Mouse (Mus musculus) kidney, adult 9 months (tissue): ENCODE data around the gene Dpf2.
A peak's percentile ranks its signal among the peaks of the same experiment; 100 is the strongest.

Experiments used
- DNase-seq: peaks from one replicate; pipeline ENCODE4 v3.0.0; 2022

The Dpf2 gene

GRCm38 (mm10) chr19:5862335-5863085, 50.3 kb downstream of the Dpf2 start:
- DNase-seq: no peak

DNA sequence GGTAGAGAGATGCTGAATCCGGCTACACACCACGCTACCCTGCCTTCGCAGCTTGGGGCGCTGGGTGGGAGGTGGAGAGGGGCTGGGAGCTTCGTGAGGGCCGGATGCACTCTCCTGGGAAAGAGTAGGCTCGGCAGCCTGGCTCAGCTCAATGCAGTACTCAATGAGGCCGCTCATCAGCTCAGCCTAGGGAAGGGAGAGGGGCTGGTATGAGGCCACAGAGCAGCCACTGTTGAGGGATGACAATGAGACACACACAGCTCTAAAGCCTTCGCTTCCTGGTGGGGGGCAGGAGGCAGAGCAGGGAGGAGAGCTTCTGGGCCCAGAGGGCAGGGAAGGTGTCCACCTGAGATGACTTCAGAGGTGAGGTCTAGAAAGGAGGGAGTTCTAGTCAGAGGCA, 56.2 kb downstream of the Dpf2 start:
- DNase-seq: no peak

- DNase-seq: no peak
These were observed 60.6 kb downstream of the Dpf2 start for GRCm38 (mm10) chr19:5852035-5852722.

DNA sequence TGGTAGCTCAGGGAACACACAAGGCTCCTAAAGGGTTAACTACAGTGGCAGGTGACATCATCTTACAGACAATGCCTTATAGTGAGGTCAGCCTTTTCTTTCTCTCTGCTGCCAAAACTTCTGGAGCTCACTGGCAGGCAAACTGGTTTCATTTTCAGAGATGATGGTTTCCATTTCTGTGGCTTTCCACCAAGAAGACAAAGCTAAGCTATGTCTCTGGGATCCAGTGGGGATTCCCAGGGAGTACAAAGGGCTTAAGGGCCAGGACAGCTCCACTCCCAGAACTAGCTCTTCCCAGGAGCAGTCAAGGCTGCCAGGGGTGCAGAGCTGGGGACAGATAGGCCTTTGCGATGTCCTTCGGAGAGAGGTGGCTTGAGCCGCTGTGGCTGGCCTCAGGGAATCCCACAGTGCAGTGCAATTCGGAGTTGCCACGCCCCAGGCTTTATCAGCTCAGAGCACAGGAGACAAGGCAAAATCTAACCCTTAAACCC, 61.3 kb downstream of the Dpf2 start:
- peak; percentile 26 for DNase-seq

DNA sequence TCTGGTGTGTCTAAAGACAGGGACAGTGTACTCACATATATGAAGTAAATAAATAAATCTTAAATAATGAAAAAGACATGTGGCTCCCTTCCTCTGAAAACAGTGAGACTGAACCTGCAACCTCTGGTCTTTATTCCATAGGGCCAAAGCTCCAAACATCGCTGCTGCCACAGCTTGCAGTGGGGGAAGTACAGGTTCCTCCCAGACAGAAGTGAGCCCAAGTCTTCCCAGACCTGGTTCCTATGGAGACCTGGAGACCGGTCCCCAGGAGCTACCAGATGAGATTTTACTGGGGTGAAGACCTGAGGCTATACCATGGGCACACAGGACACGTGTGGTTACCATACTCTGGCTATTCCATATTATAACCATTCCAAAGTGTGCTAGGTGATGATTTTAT, 62.0 kb downstream of the Dpf2 start:
- peak; percentile 14 for DNase-seq

GRCm38 (mm10) chr19:5849843-5850527, 62.8 kb downstream of the Dpf2 start:
- DNase-seq: peak; percentile 98

GRCm38 (mm10) chr19:5848826-5849672, 63.8 kb downstream of the Dpf2 start:
- DNase-seq: peak; percentile 65

DNA sequence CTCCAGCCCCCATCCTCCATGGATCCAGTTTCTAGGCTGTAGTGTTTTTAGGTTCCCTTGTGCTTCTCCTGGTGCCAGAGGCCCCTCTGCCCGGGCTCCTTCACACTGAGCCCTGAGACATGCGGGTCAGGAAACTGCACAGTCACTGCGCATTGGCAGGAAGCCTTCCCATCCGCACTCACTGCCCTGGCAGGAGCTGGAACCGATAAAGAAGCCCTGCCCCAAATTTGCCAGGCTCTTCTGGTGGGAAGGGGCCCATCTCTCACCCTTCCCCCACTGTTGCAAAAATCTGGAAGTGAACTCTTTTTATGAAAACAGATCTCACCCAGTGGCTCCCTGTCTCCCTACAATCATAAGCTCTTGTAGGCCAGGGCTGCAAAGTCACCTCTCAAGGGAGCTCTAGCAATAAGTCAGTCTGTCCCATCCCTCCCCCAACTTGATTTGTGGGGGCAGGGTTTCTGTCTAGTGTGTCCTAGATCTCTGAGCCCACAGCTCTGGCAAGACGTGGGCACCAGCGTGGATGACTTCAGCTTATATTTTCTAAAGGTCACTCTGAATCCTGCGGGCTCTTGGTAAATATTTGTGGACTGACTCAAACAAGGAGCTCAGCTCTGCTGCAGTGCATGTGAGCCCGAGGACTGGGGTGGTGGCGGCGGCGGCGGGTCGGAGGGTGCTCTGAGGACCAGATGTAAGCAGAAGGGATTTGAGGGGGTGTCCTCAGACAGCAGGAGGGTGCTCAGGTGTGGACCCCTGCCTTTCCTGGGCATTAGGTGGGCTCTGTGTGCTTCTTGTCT, 64.6 kb downstream of the Dpf2 start:
- DNase-seq: peak; percentile 84

DNA sequence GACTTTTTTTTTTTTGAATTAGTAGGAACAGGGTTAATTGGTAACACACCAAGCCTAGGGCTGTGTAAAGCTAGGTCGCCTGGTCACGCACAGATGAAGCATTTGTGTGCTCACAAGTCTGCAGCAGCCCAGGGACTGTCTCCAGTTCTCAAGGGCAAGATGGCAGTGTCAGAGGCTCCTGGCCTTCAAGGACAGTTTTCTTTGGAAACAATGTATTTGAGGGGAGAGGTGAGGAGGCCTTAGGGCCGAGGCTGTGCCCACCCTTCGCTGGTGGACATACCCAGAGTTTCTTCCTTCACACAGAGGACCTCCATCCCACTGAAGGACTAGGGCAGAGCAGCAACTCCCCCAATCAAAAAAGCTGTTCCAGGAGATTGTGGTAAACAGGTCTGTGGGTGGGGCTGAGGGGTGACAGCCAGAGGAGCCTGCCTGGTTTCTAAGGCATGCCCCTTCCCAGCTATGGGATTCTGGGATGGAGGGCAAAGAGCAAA, 65.5 kb downstream of the Dpf2 start:
- DNase-seq: peak; percentile 86

DNA sequence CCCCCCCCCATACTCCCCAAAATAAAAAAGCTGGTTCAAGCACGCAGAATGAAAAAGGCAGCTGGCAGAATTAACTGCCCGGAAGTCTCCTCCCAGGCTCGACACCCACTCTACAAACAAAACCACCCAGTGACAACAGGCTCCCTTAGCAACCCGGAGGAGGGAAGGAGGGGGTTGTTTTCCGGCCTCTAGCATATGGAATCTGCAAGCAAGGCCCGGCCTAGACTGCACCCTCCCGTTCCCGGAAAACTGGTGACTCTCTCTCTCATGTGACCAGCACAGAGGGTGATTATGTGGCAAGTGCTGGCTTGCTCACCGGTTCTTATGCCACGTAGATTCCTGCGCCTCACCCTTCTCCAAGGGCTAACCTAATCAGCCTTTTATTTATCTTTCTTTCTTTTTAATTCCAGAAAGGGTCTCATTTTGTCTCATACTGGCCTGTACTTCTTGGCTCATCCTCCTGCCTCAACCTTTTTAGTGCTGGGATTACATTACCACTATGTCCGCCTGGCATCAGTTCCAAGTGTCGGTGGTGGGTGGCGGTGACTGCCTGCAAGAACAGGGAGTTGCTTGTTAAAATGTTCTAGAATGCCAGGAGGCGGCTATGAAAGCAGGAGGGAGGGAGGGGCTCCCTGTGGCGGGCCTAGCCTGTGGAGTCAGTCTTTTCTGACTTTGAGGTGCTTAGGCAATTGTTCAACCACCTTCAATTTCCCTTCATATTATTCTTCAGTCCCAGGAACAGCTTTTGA, 66.1 kb downstream of the Dpf2 start:
- peak; percentile 92 for DNase-seq
